Mouse (Mus musculus) adrenal gland, postnatal 14 days (tissue): Measurements from ENCODE around the gene Cd300lg. TPM values are rescaled to one million over a fixed set of nuclear protein-coding genes. Genes with fewer than 3 reads are reported as not detected.
A peak's percentile ranks its signal among the peaks of the same experiment; 100 is the strongest.

Source experiments
- DNase-seq: peaks from one replicate; pipeline ENCODE4 v3.0.0; 2021; ENCODE audit warnings: mixed read lengths
- long read RNA-seq, 2 experiments: library from polyadenylated mRNA; stranded (forward); transcript quantifications; one replicate each; pipeline ENCODE4 v2.0.0; 2021
- total RNA-seq: library from RNA; stranded (reverse); gene quantifications from 2 replicates; pipeline ENCODE4 v1.2.3, GENCODE M21; 2021

The Cd300lg gene
- 50.5 and 61.4 TPM in 2 replicates for total RNA-seq
- long read RNA-seq, experiment 1, transcript Cd300lg-201 (7 exons, 2,353 nt), result major isoform, 16 of 31 reads
- long read RNA-seq, experiment 1, partial matches to known transcripts, result 5 of 31 reads
- long read RNA-seq, experiment 1, other reads (novel, unspliced or antisense), result 6 of 31 reads
- long read RNA-seq, experiment 2, transcript Cd300lg-202 (7 exons, 2,605 nt), result major isoform, 5 of 18 reads
- long read RNA-seq, experiment 2, partial matches to known transcripts, result 1 of 18 reads
- long read RNA-seq, experiment 2, other reads (novel, unspliced or antisense), result 7 of 18 reads

DNA sequence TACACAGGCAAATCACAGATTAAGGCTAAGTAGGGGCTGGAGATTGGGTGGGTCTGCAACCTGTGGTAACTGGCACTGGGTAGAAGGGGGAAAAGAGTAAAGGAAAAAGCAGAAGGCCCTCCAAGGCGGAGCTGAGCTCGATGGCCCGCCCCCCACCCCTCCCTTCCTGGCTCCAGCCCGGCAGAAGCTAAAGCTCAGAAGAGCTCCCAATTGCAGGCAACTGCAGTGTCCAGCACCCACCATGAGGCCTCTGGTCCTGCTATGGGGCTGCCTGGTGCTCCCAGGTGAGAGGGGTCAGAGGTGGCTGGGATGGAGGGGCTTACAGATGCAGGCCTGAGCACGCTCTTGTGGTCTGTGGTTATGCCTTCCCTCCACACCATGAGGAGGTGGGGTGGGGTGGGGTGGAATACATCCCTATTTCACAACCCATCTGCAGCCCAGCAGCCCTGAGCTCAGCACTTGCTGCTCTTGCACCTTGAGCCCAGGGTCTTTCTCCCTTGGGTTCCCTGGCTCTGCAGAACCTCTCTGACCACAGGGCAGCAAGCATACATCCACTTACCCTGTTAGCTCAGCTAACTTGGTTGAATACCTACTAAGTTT is at the start of gene Cd300lg:
Gene Cd300lg (plus strand): TSS at position 160 of the 600 bp plus-strand sequence.
- no peak for DNase-seq

DNA sequence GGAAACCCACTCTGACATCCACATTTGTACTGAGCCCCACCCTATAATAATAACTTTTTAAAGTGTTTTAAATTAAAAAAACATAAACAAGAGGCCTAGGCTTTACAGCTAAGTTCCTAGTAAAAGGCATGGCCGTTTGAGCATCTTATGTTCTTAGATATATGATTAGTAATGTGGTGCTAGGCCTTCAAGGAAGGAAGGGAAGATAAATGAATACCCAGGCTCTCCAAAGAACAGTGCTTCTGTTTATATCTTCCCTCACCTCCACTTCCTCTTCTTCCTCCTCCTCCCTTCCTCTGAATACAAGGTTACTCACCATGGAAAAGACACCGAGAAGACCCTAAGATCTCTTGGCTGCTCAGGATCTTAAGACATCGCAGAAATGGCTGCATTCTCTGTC is 49.5 kb upstream of the Cd300lg start:
- no peak for DNase-seq

DNA sequence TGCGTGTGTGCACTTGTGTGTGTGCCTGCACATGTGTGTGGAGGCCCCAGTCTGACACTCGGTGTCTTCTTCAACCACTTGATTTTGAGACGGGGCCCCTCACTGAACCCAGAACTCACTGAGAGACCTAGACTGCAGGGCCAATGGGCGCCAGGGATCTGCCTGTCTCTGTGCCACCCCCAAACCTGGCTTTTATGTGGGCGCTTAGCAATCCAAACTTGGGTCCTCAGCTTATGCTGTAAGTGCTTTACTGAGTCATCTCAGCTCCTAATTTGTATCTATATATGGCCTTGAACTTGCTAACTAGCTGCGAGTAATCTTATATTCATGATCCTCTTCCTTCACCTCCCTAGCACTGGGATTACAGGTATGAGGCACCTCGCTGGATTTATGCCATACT is 48.9 kb upstream of the Cd300lg start:
- no peak for DNase-seq

DNA sequence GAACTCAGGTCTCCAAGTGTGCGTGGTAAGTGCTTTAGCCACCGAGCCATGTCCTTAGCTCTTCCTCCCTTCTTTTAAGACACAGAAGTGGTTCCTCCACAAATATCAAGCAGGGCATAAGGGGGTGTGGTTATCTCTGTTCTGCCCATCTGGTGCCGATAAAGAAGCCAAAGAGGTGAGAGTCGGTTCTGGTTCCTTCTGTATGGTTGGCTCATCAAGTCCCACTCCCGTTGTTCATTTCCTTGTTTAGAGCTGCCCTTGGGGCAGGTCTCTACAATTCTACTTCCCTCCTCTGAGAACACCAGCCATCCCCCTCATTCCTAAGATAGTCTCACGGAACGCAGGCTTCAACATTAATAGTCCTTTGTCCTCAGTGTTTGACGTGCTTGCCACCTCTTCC is 47.2 kb upstream of the Cd300lg start:
- no peak for DNase-seq

DNA sequence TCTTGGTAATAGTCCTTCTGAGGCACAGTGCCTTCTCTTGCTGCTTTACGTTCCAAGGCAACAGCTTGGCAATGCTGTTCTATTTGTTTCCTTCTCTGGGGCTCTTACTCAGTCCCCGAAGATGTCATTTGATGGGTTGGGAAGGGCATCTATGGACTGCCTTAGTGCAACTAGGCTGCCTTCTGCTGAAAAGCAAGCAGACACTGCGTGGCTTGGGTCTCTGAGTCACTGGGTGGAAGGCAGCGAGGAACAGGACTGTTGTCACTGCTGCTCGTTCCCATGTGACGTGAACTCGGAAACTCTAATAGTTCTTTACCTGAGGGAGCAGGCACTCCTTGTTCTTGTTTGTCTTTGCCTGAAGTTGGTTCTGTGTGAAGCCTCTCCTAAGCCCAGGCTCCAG is 45.4 kb upstream of the Cd300lg start:
- no peak for DNase-seq

DNA sequence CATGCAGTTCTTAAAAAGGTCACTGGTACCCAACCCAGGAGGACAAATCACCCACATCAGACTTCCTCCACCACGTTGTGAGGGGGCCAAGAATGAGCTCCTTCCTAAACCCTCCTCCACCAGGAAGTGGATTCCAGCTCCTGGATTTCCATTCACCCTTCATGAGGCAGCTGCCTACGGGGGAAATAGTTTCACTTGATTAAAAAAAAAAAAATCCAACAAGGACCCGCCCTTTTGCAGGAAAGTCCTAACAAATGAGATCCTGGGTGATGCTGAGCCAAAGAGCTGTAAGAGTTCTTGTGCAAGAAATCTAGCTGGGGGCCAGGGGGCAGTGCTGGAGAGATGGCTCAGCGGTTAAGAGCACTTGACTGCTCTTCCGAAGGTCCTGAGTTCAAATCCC is 43.1 kb upstream of the Cd300lg start:
- DNase-seq, result no peak

DNA sequence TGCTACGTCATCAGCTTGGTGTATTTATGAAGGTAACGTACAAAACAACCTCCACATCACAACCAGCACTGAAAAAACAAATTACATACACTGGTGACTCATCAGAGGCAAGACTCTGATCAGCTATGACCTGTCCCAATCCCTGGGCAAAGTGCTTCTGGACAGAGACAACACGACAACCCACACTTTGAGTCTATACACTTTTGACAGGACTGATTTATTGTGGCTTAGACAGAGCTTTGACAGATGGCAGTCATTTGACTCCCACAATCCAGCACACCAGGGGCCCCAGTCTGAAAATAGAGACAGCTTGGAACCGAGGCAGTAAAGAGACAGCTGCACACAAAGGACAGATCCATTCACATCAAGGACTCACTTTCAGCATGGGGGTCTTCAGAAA is 41.8 kb upstream of the Cd300lg start:
- no peak for DNase-seq

DNA sequence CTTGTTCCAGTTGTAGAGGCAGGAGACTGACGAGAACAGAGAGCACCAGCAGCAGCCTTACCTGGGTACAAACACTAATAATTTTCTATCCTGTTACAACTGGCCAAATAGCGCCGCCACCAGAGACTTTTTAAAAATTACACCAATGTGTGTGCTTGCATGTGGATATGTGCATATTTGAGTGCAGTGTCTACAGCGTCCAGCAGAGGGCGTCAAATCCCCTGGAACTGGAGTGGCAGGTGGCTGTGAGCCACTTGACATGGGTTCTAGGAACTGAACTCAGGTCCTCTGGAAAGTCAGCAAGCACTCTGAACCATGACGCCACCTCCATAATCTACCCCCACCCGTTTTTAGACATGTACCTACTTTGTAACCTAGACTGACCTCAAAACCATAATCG is 37.1 kb upstream of the Cd300lg start:
- no peak for DNase-seq

DNA sequence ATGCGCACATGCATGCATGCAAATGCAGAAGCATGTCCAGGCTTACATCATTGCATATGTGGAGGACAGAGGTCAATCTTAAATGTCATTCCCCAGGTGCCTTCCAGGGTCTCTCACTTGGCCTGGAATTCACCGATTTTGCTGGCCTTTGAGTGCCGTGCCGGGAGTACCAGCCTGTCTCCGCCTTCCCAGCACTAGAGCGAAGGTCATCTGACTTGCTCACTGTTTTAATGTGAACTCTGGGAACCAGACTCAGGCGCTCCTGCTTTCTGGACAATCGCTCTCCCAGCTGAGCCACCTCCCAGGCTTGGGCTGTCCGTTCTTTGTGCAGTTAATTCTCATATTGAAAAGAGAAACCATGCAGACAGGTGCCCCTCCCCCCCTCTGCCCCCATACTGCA is 35.0 kb upstream of the Cd300lg start:
- peak; percentile 34 for DNase-seq

DNA sequence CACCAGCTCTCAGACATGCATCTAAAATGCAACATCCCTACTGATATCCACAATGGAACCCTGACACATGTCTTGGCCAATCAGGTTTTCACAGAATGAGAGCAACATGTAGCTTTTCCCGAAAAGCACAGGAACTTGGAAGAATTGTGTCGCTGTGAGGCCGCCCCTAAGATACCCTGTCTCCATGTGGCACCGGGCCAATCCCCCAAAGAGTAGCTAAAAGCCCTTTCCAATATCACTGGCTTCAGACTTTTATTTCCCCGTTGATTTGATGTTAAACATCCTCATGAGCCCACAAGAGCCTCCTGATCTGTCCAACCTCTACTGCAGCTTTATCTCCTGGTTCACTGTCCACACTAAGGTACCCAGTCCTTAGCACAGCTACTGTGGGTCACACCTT is 34.6 kb upstream of the Cd300lg start:
- no peak for DNase-seq

DNA sequence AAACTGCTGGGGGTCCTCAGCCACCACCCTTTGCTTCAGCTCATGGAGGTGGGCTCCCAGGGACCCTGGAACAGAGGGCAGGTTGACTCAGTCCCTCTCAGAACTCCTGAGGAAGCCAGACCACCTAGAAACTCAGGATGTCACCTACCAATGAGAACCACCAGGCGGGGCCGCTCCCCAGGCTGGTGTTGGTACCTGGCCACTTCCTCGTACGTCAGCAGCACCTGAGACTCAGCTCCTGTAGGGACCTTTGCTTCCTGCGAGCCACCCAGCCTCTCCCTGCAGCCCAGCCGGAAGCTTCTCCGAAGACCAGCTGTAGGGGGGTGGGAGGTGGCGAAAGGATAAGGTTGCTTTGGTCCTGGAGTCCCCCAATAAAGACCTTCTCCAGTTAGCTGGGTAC is 32.9 kb upstream of the Cd300lg start:
- DNase-seq, result no peak

DNA sequence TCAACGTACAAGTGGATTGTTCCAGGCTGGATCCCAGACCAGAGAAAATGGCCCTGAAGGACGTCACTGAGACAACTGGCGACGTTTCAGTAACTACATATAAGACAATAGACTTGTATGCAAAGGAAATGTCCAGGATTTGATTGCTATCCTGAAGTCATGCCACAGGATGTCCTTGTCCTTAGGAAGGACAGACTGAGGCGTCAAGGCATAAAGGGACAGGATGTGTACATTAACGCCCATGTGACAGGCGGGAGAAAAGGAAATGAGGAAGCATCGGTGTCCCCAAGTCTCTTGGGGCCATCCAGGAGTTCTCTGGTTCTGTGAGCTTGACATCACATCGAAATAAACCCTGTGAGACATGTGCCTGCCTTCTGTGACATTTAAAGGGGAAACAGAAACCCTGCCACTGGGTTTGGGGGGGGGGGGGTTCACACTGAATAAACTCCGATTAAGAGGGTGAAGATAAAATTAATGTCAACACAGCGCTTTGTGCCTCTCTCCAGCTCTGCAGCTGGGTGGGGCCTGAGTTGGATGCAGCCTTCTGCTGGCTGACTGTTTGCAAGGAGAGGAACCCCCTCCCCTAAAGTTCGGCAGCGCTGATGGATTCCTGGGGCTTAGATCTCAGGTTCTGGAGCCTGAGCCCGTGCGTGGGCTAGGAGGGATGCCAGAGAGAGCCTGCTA is 32.2 kb upstream of the Cd300lg start:
- DNase-seq, result no peak

DNA sequence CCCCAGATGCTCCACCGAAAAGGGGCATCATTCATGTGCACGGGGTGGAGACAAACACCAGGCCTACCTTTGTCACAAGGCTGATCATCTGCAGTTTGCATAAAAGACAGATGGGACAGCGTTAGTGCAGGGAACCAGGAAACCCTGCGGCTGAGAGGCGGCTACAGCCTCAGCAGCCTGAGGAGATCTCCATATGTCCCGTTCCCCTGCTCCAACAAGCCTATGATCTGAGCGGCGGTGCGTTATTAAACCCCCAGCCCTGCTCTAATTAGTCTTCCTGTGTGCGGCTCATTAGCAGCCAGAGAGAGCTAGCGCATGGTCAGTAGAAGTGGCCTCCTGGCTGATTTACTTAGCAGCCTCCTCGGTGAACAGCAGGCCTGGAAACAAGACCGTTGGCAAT is 31.2 kb upstream of the Cd300lg start:
- no peak for DNase-seq

DNA sequence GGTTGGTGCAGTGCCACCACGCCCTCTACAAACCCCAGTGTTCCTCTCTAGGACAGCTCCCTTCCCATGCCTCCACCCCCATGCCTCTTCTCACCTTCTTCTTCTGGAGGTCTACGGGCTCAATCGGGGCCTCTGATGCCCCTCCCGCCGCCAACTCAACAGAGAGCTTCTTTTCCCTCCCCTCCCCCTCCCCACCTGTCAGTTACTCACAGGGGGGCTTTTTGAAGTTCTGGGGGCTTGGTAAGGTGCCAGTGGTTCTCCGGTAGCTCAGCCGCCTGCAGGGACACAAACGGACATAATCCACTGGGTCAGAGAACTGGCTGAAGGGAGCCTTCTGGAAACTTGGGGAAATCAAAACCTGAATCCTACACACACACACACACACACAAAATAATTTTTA is 29.8 kb upstream of the Cd300lg start:
- no peak for DNase-seq

DNA sequence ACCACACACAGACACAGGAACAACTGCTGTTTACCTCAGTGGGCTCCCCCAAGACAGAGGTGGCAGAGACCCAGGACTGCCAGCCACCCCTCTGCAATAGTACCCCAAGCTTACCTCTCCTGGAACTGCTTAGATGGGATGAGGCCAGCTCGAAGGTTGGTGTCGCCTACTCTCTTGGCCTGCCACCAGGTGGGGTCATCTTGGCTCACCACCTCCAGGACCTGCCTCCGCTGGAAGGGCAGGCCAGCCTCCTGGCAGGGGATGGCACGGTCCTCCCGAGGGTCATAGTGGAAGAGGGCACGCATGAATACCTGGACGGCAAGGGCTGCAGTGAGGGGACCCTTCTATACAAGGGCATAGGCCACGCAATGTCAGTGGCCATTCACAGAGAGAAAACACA is 28.1 kb upstream of the Cd300lg start:
- no peak for DNase-seq

DNA sequence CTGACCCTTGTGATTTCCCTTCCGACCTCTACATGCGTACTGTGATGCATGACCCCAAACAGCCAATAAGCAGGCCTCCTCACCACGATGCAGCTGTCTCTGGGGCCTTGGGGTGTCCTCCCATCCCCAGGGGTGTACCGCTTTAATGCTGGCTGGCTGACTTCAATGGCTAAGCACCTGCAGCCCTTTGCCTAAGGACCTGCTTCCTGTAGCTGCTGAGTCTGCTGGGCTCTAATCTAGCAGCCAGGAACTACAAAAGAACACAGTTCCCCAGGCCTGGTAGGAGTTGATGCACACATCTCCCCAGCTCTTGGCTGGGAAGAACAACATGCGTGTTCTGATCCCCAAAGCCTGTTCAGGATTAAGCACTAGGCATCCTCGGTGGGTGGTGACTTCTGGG is 25.8 kb upstream of the Cd300lg start:
- DNase-seq, result no peak

DNA sequence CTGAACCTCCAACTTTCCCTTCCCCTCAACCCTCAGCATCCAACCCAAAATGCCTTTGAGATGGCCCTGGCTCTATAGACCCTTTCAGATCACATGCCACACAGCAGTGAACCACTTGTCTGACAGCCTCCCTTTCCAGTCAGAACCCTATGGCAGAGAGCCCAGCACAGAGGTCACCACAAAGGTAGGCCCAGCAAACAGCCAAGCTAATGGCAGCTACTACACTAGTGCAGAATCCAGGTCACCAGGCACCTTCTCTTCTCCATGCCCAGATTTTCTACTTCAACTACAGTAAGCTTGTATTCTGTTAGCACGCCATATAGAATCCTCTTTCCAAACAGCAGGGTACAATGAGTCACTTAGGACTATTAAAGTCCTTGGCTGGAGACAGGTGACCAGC is 25.2 kb upstream of the Cd300lg start:
- peak; percentile 40 for DNase-seq

DNA sequence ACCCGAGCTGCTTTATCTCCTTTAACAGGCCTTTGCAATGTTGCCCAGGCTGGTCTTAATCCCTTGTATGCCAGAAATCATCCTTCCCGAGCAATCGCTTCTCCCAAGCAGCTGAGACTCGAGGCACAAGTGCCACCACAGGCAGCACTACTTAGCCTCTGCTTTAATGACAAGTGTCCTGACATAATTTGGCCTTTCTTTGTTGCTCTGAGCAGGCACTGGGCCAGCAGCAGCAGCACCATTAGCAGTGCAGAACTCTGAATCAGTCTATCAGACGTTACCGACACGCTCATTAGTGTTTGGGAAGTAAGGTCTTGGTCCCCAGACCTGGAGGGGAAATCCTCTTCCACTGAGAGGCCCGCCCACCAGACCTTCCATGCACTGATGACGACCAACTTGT is 21.6 kb upstream of the Cd300lg start:
- no peak for DNase-seq

DNA sequence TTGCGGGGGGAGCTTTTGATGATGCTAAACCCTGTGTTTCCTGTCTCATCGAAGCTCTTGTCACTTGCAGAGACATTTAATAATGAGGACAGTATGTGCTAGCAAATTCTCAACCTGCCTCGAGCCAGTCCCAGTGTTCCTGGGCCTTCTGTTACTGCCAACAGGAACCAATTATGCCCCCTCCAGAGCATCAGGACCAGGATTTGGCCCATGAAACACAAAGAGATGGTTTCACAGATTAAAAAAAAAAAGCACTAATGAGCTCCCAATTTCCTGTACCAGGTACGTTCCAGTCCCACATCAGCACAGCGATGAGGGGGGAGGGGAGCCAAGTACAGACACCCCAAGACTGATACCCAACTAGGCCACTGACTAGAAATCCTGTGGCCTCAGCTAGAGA is 20.1 kb upstream of the Cd300lg start:
- no peak for DNase-seq

DNA sequence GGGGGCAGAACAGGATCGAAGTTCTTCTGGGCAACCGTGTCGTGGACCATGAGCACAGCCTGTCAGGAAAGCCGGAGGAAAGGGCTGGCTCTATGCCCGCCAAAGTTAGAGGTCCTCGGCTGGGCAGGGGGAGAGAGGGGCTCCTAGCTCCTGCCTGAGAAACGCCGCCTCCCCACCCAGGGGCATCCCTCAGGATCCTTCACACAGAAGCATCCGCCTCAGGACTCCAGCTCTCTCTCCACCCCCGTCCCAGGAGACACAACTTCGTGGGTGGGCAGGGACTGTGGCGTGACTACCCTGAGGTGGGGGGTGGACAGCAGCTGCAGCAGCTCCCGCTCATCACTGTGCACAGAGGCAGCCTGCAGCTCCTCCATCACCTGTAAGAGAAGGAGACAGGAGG is 17.9 kb upstream of the Cd300lg start:
- no peak for DNase-seq

DNA sequence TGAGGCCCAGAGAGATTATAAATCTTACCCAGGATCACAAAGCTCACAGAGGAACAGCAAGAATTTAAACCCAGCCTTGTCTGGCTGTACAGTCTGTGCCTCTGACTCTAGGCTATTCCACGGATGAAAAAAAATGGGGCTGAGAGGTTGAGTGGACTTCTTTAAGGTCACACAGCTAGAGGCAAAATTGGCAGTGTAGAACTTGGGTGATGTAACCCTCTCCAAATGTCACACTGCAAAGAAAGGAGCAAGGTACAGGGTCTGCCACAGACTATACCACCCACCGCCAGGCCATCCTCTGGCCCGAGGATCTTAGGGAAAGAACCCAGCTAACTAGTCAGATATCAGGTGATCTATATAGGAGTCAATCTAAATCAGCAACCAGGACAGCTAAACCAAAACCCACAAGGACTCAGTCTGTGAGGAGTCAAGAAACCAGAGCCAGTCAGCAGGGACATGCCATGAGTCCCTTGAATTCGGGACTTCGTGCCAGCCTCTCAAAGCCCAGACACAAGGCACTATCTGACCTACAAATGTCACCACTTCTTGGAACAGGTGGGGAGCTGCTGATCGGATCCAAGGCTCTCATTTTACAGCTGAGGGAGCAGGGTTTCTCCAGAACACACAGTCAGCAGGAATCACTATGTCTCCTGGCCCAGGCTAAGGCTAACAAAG is 17.1 kb upstream of the Cd300lg start:
- no peak for DNase-seq

DNA sequence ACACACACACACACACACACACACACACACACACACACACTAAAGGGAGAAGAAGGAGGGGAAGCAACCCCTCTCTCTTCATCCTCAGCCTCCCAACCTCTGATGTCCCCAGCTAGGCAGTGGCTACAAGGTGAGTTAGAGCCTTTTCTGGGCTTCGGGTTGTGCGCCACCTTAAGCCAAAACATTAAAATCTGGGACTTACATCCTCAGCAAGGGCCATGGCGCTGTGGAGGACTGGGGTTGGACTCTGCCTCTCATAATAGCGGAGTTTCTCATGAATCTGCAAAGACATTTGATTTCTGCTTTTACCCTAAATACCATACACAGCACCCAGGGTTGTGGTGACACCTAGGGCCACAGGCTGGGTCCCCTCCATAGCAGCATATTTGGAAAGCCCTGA is 16.4 kb upstream of the Cd300lg start:
- DNase-seq, result no peak

DNA sequence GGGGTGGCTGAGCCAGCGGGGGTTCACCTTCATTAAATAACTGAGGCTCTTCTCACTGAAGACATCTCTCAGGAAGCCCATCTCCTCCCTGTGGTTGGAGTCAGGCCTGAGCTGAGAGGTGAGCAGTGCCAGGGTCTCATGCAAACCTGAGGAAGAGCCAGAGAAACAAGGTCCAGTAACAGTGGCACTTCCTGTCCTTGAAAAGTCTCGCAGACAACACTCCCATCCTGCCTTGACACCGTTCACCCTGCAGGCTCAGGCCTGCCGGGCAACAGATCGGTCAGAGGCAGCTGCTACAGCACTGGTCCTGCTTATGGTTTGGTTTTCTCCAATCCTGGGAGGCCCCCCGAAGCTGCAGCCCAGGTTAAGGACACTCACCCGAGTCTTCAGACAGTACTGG is 16.0 kb upstream of the Cd300lg start:
- no peak for DNase-seq
